Mouse (Mus musculus): ENCODE results near the gene Pla2g3.
A peak's percentile ranks its signal among the peaks of the same experiment; 100 is the strongest.

The Pla2g3 gene

GRCm38 (mm10) chr11:3494857-3495256 lies 6.8 kb downstream of the Pla2g3 start:
- DNase-seq (ENCODE audit: low read depth, low spot score): no peak

GRCm38 (mm10) chr11:3495496-3495895 lies 7.4 kb downstream of the Pla2g3 start:
- DNase-seq (ENCODE audit: low read depth, low spot score): no peak

GRCm38 (mm10) chr11:3496756-3497155 lies 8.7 kb downstream of the Pla2g3 start:
- DNase-seq (ENCODE audit: low read depth, low spot score): no peak

GRCm38 (mm10) chr11:3497296-3497695 lies 9.2 kb downstream of the Pla2g3 start:
- DNase-seq (ENCODE audit: low read depth, low spot score): no peak

GRCm38 (mm10) chr11:3502057-3502456 lies 14.0 kb downstream of the Pla2g3 start:
- no peak for DNase-seq (ENCODE audit: low read depth, low spot score)

GRCm38 (mm10) chr11:3502459-3503072 lies 14.5 kb downstream of the Pla2g3 start:
- DNase-seq (ENCODE audit: low read depth, low spot score): no peak

GRCm38 (mm10) chr11:3503755-3504693 lies 15.9 kb downstream of the Pla2g3 start:
- no peak for DNase-seq (ENCODE audit: low read depth, low spot score)

- no peak for DNase-seq (ENCODE audit: low read depth, low spot score)
These were observed 20.1 kb downstream of the Pla2g3 start for GRCm38 (mm10) chr11:3508226-3508625.

- no peak for DNase-seq (ENCODE audit: low read depth, low spot score)
These were observed 21.3 kb downstream of the Pla2g3 start for GRCm38 (mm10) chr11:3509181-3510085.

GRCm38 (mm10) chr11:3510321-3510720 lies 22.2 kb downstream of the Pla2g3 start:
- DNase-seq (ENCODE audit: low read depth, low spot score): no peak

- no peak for DNase-seq (ENCODE audit: low read depth, low spot score)
These were observed 25.2 kb downstream of the Pla2g3 start for GRCm38 (mm10) chr11:3513291-3513690.

- DNase-seq (ENCODE audit: low read depth, low spot score): peak; percentile 88
These were observed 26.5 kb downstream of the Pla2g3 start, which contains the start of gene Selenom for GRCm38 (mm10) chr11:3514529-3515054. TSS of gene Selenom (plus strand) at chr11:3514684.

GRCm38 (mm10) chr11:3515216-3515615 lies 27.1 kb downstream of the Pla2g3 start:
- DNase-seq (ENCODE audit: low read depth, low spot score): no peak

GRCm38 (mm10) chr11:3515637-3516036 lies 27.6 kb downstream of the Pla2g3 start:
- DNase-seq (ENCODE audit: low read depth, low spot score): no peak

- no peak for DNase-seq (ENCODE audit: low read depth, low spot score)
These were observed 28.0 kb downstream of the Pla2g3 start for GRCm38 (mm10) chr11:3516121-3516520.

- DNase-seq (ENCODE audit: low read depth, low spot score): no peak
These were observed 29.1 kb downstream of the Pla2g3 start for GRCm38 (mm10) chr11:3516859-3517845.

GRCm38 (mm10) chr11:3517846-3518732 lies 30.0 kb downstream of the Pla2g3 start:
- DNase-seq (ENCODE audit: low read depth, low spot score): no peak

- DNase-seq (ENCODE audit: low read depth, low spot score): no peak
These were observed 31.1 kb downstream of the Pla2g3 start for GRCm38 (mm10) chr11:3519051-3519726.
